Mouse (Mus musculus): ENCODE measurements around the gene Mff. TPM values are rescaled to one million over a fixed set of nuclear protein-coding genes. Genes with fewer than 3 reads are reported as not detected.

Mff gene
- polyA plus RNA-seq, 1 experiment from 2014 or later: 410 TPM

- H3K9me3 ChIP-seq (ENCODE audit: control insufficient read depth, low read length): peaks cover 3% of the 10 kb centered on the region; the same call in 1 of the 2 replicates
- 78% methylated on average over 1 of the region's 1 CpGs for WGBS
- no peak overlapping the region for H3K4me3 ChIP-seq (replicated peaks; ENCODE audit: low read length)
- H3K27me3 ChIP-seq (replicated peaks; ENCODE audit: control insufficient read depth, insufficient read depth, low read length): no peaks in the 10 kb centered on the region
- no peak overlapping the region for H3K27ac ChIP-seq (ENCODE audit: low read length)
- H3K4me1 ChIP-seq (replicated peaks; ENCODE audit: control insufficient read depth, insufficient read depth, low read length): no peaks in the 10 kb centered on the region
- H3K4me2 ChIP-seq (ENCODE audit: low read length): no peak overlapping the region
- no peak overlapping the region for H3K9ac ChIP-seq (replicated peaks; ENCODE audit: low read depth, low read length)
- peaks cover 7% of the 10 kb centered on the region; the same call in 1 of the 2 replicates for H3K36me3 ChIP-seq (ENCODE audit: control insufficient read depth, insufficient read depth)
- no peak for ATAC-seq
Measured at GRCm38 (mm10) chr1:82766227-82766626, 41.5 kb downstream of the Mff start.

- Histone ChIP-seq H3K27ac (ENCODE audit: low read length) (no peak overlapping the region), H3K9me3 (ENCODE audit: control insufficient read depth, low read length) (peaks cover 3% of the 10 kb centered on the region; the same call in 1 of the 2 replicates), H3K9ac (replicated peaks; ENCODE audit: low read depth, low read length) (no peak overlapping the region), H3K4me3 (replicated peaks; ENCODE audit: low read length) (no peak overlapping the region), H3K4me1 (replicated peaks; ENCODE audit: control insufficient read depth, insufficient read depth, low read length) (no peaks in the 10 kb centered on the region), H3K4me2 (ENCODE audit: low read length) (no peak overlapping the region), H3K36me3 (ENCODE audit: control insufficient read depth, insufficient read depth) (peaks cover 7% of the 10 kb centered on the region; the same call in 1 of the 2 replicates), H3K27me3 (replicated peaks; ENCODE audit: control insufficient read depth, insufficient read depth, low read length) (no peaks in the 10 kb centered on the region)
- 84% methylated on average over 4 of the region's 4 CpGs for WGBS
- ATAC-seq: no peak
Measured at GRCm38 (mm10) chr1:82766641-82767040, 42.0 kb downstream of the Mff start.

- H3K36me3 ChIP-seq (ENCODE audit: control insufficient read depth, insufficient read depth): no peaks in the 10 kb centered on the region
- no peak within 1 kb of the TSS for H3K4me2 ChIP-seq (ENCODE audit: low read length)
- no peak within 1 kb of the TSS for H3K9ac ChIP-seq (replicated peaks; ENCODE audit: low read depth, low read length)
- H3K27me3 ChIP-seq (replicated peaks; ENCODE audit: control insufficient read depth, insufficient read depth, low read length): no peaks in the 10 kb centered on the region
- H3K27ac ChIP-seq (ENCODE audit: low read length): no peak within 1 kb of the TSS
- no peaks in the 10 kb centered on the region for H3K9me3 ChIP-seq (ENCODE audit: control insufficient read depth, low read length)
- ATAC-seq: no peak
- WGBS: 79% methylated on average over 5 of the region's 5 CpGs
- H3K4me1 ChIP-seq (replicated peaks; ENCODE audit: control insufficient read depth, insufficient read depth, low read length): no peaks in the 10 kb centered on the region
- no peak within 1 kb of the TSS for H3K4me3 ChIP-seq (replicated peaks; ENCODE audit: low read length)
Measured at GRCm38 (mm10) chr1:82768269-82768668, 43.6 kb downstream of the Mff start, which contains the start of gene Tm4sf20. Gene Tm4sf20, minus strand, starts transcription at chr1:82768461.

- no peak within 1 kb of the TSS for H3K9ac ChIP-seq (replicated peaks; ENCODE audit: low read depth, low read length)
- H3K27ac ChIP-seq (ENCODE audit: low read length): no peak within 1 kb of the TSS
- H3K36me3 ChIP-seq (ENCODE audit: control insufficient read depth, insufficient read depth): no peaks in the 10 kb centered on the region
- H3K4me1 ChIP-seq (replicated peaks; ENCODE audit: control insufficient read depth, insufficient read depth, low read length): no peaks in the 10 kb centered on the region
- no peaks in the 10 kb centered on the region for H3K9me3 ChIP-seq (ENCODE audit: control insufficient read depth, low read length)
- H3K4me3 ChIP-seq (replicated peaks; ENCODE audit: low read length): no peak within 1 kb of the TSS
- H3K4me2 ChIP-seq (ENCODE audit: low read length): no peak within 1 kb of the TSS
- 83% methylated on average over 10 of the region's 15 CpGs for WGBS
- ATAC-seq: no peak
- H3K27me3 ChIP-seq (replicated peaks; ENCODE audit: control insufficient read depth, insufficient read depth, low read length): no peaks in the 10 kb centered on the region
Measured at GRCm38 (mm10) chr1:82771022-82771586, 46.4 kb downstream of the Mff start, which contains the start of gene Gm47791. Gene Gm47791, minus strand, starts transcription at chr1:82771243.

- Histone ChIP-seq H3K9ac (replicated peaks; ENCODE audit: low read depth, low read length) (no peak overlapping the region), H3K27ac (ENCODE audit: low read length) (no peak overlapping the region), H3K4me3 (replicated peaks; ENCODE audit: low read length) (no peak overlapping the region), H3K4me2 (ENCODE audit: low read length) (no peak overlapping the region), H3K4me1 (replicated peaks; ENCODE audit: control insufficient read depth, insufficient read depth, low read length) (no peaks in the 10 kb centered on the region), H3K9me3 (ENCODE audit: control insufficient read depth, low read length) (no peaks in the 10 kb centered on the region), H3K27me3 (replicated peaks; ENCODE audit: control insufficient read depth, insufficient read depth, low read length) (no peaks in the 10 kb centered on the region), H3K36me3 (ENCODE audit: control insufficient read depth, insufficient read depth) (no peaks in the 10 kb centered on the region)
- 89% methylated on average over 4 of the region's 4 CpGs for WGBS
- ATAC-seq: no peak
Measured at GRCm38 (mm10) chr1:82772428-82772827, 47.7 kb downstream of the Mff start.

GRCm38 (mm10) chr1:82773208-82773607 is 48.5 kb downstream of the Mff start:
- no peak for ATAC-seq
- H3K9ac ChIP-seq (replicated peaks; ENCODE audit: low read depth, low read length): no peak overlapping the region

GRCm38 (mm10) chr1:82775293-82775692 is 50.6 kb downstream of the Mff start:
- Histone ChIP-seq H3K9me3 (ENCODE audit: control insufficient read depth, low read length) (no peaks in the 10 kb centered on the region), H3K4me1 (replicated peaks; ENCODE audit: control insufficient read depth, insufficient read depth, low read length) (no peaks in the 10 kb centered on the region), H3K36me3 (ENCODE audit: control insufficient read depth, insufficient read depth) (no peaks in the 10 kb centered on the region), H3K27ac (ENCODE audit: low read length) (no peak overlapping the region), H3K27me3 (replicated peaks; ENCODE audit: control insufficient read depth, insufficient read depth, low read length) (no peaks in the 10 kb centered on the region), H3K9ac (replicated peaks; ENCODE audit: low read depth, low read length) (no peak overlapping the region), H3K4me3 (replicated peaks; ENCODE audit: low read length) (no peak overlapping the region), H3K4me2 (ENCODE audit: low read length) (no peak overlapping the region)
- WGBS: 89% methylated on average over 4 of the region's 4 CpGs
- ATAC-seq: no peak

More at GRCm38 (mm10) chr1:82773208-82773607, 48.5 kb downstream of the Mff start:
- Histone ChIP-seq H3K36me3 (ENCODE audit: control insufficient read depth, insufficient read depth) (no peaks in the 10 kb centered on the region), H3K4me1 (replicated peaks; ENCODE audit: control insufficient read depth, insufficient read depth, low read length) (no peaks in the 10 kb centered on the region), H3K4me3 (replicated peaks; ENCODE audit: low read length) (no peak overlapping the region), H3K27ac (ENCODE audit: low read length) (no peak overlapping the region), H3K9me3 (ENCODE audit: control insufficient read depth, low read length) (no peaks in the 10 kb centered on the region), H3K4me2 (ENCODE audit: low read length) (no peak overlapping the region), H3K27me3 (replicated peaks; ENCODE audit: control insufficient read depth, insufficient read depth, low read length) (no peaks in the 10 kb centered on the region)
- WGBS: 76% methylated on average over 5 of the region's 5 CpGs

GRCm38 (mm10) chr1:82779388-82779966 is 54.8 kb downstream of the Mff start:
- 87% methylated on average over 6 of the region's 6 CpGs for WGBS
- ATAC-seq: no peak

GRCm38 (mm10) chr1:82783559-82783958 is 58.9 kb downstream of the Mff start:
- no peak overlapping the region for H3K27ac ChIP-seq (ENCODE audit: low read length)
- 69% methylated on average over 3 of the region's 3 CpGs for whole genome bisulfite sequencing
- no peak for ATAC-seq

More at GRCm38 (mm10) chr1:82779388-82779966, 54.8 kb downstream of the Mff start:
- Histone ChIP-seq H3K9ac (replicated peaks; ENCODE audit: low read depth, low read length) (no peak overlapping the region), H3K36me3 (ENCODE audit: control insufficient read depth, insufficient read depth) (no peaks in the 10 kb centered on the region), H3K27me3 (replicated peaks; ENCODE audit: control insufficient read depth, insufficient read depth, low read length) (no peaks in the 10 kb centered on the region), H3K9me3 (ENCODE audit: control insufficient read depth, low read length) (no peaks in the 10 kb centered on the region), H3K4me2 (ENCODE audit: low read length) (no peak overlapping the region), H3K4me1 (replicated peaks; ENCODE audit: control insufficient read depth, insufficient read depth, low read length) (no peaks in the 10 kb centered on the region), H3K27ac (ENCODE audit: low read length) (no peak overlapping the region), H3K4me3 (replicated peaks; ENCODE audit: low read length) (no peak overlapping the region)

More at GRCm38 (mm10) chr1:82783559-82783958, 58.9 kb downstream of the Mff start:
- no peaks in the 10 kb centered on the region for H3K9me3 ChIP-seq (ENCODE audit: control insufficient read depth, low read length)
- H3K4me3 ChIP-seq (replicated peaks; ENCODE audit: low read length): no peak overlapping the region
- no peaks in the 10 kb centered on the region for H3K36me3 ChIP-seq (ENCODE audit: control insufficient read depth, insufficient read depth)
- H3K27me3 ChIP-seq (replicated peaks; ENCODE audit: control insufficient read depth, insufficient read depth, low read length): no peaks in the 10 kb centered on the region
- no peak overlapping the region for H3K9ac ChIP-seq (replicated peaks; ENCODE audit: low read depth, low read length)
- no peak overlapping the region for H3K4me2 ChIP-seq (ENCODE audit: low read length)
- peaks cover 6% of the 10 kb centered on the region for H3K4me1 ChIP-seq (replicated peaks; ENCODE audit: control insufficient read depth, insufficient read depth, low read length)

Measured in forebrain, embryonic 16.5 days (tissue).